Mouse (Mus musculus): ENCODE data around the gene Kti12.

GRCm38 (mm10) chr4:108866806-108867205 is 19.2 kb downstream of the Kti12 start:
- TF ChIP-seq CTCF (IDR thresholded peaks at IDR 0.05; ENCODE audit: extremely low read depth, insufficient read depth, low read length) (no peak), POLR2A (IDR thresholded peaks at IDR 0.05; ENCODE audit: extremely low read depth, insufficient read depth, low read length) (no peak)
